Mouse (Mus musculus) lung, postnatal 10 days (tissue): ENCODE measurements around the gene E330034G19Rik.
"Not testable (repeated sequence)": the region's sequence is repeated elsewhere in the genome, so short reads cannot be mapped to it uniquely, and the experiment has no call there.

Experiments used
- DNase-seq: peaks from one replicate; pipeline ENCODE4 v3.0.0; 2021

The E330034G19Rik gene

GRCm38 (mm10) chr14:24292914-24293313 lies at the start of gene E330034G19Rik:
TSS of gene E330034G19Rik (plus strand) at chr14:24293214.
- no peak for DNase-seq

- peak; percentile 65 for DNase-seq
These were observed 48.5 kb upstream of the E330034G19Rik start for GRCm38 (mm10) chr14:24244330-24245176.

- DNase-seq: peak; percentile 77
These were observed 47.6 kb upstream of the E330034G19Rik start, which contains the start of gene Dlg5 for GRCm38 (mm10) chr14:24245177-24246081. TSS of gene Dlg5 (minus strand) at chr14:24245920.

- no peak for DNase-seq
These were observed 43.1 kb upstream of the E330034G19Rik start for GRCm38 (mm10) chr14:24249926-24250325.

GRCm38 (mm10) chr14:24251326-24251725 lies 41.7 kb upstream of the E330034G19Rik start:
- no peak for DNase-seq

- DNase-seq: peak; percentile 35
These were observed 39.3 kb upstream of the E330034G19Rik start for GRCm38 (mm10) chr14:24253611-24254202.

GRCm38 (mm10) chr14:24255956-24256355 lies 37.1 kb upstream of the E330034G19Rik start:
- no peak for DNase-seq

GRCm38 (mm10) chr14:24260391-24260790 lies 32.6 kb upstream of the E330034G19Rik start:
- no peak for DNase-seq

GRCm38 (mm10) chr14:24262382-24262781 lies 30.6 kb upstream of the E330034G19Rik start:
- no peak for DNase-seq

- no peak for DNase-seq
These were observed 30.1 kb upstream of the E330034G19Rik start for GRCm38 (mm10) chr14:24262915-24263314.

- DNase-seq: no peak
These were observed 23.4 kb upstream of the E330034G19Rik start for GRCm38 (mm10) chr14:24269571-24269970.

GRCm38 (mm10) chr14:24273575-24273974 lies 19.4 kb upstream of the E330034G19Rik start:
- DNase-seq: peak; percentile 36

GRCm38 (mm10) chr14:24275534-24275933 lies 17.5 kb upstream of the E330034G19Rik start:
- no peak for DNase-seq

- peak; percentile 13 for DNase-seq
These were observed 11.7 kb upstream of the E330034G19Rik start for GRCm38 (mm10) chr14:24281278-24281677.

- no peak for DNase-seq
These were observed 10.7 kb upstream of the E330034G19Rik start for GRCm38 (mm10) chr14:24282276-24282675.

GRCm38 (mm10) chr14:24286136-24286535 lies 6.9 kb upstream of the E330034G19Rik start:
- DNase-seq: no peak

GRCm38 (mm10) chr14:24290726-24291125 lies 2.3 kb upstream of the E330034G19Rik start:
- DNase-seq: no peak

GRCm38 (mm10) chr14:24293631-24294030 lies 617 bp downstream of the E330034G19Rik start:
- DNase-seq: no peak

GRCm38 (mm10) chr14:24302126-24302525 lies 9.1 kb downstream of the E330034G19Rik start:
- not testable (repeated sequence) for DNase-seq

- no peak for DNase-seq
These were observed 13.7 kb downstream of the E330034G19Rik start for GRCm38 (mm10) chr14:24306667-24307066.

- no peak for DNase-seq
These were observed 14.1 kb downstream of the E330034G19Rik start for GRCm38 (mm10) chr14:24307146-24307545.

GRCm38 (mm10) chr14:24311110-24311509 lies 18.1 kb downstream of the E330034G19Rik start:
- DNase-seq: peak; percentile 58

GRCm38 (mm10) chr14:24347007-24347406 lies 54.0 kb downstream of the E330034G19Rik start:
- DNase-seq: not testable (repeated sequence)
